Mouse (Mus musculus) limb, embryonic 14.5 days (tissue): ENCODE measurements at regions not wholly inside any gene's neighbourhood (a gene's known extent, or its start where the extent isn't known, plus 50 kb on each side); places are given as distances from the start of the nearest gene placed in this dataset.

Experiments
- ATAC-seq: fragments of 200-750 bp; cut with Nextera tagmentation; 2 replicates; pipeline ENCODE4 v1.8.0; 2017; ENCODE audit warnings: low read depth, moderate number of reproducible peaks, moderate TSS enrichment; ENCODE audit not compliant: low FRiP score
- DNase-seq: peaks from one replicate; pipeline ENCODE4 v3.0.0-alpha.2; 2015; ENCODE audit warnings: low spot score
- H3K27ac ChIP-seq: fragments of 300-500 bp; sonication (generic); replicated peaks from 2 replicates; pipeline ENCODE4 v1.5.1; 2014; ENCODE audit warnings: low read depth, mild to moderate bottlenecking, low read length, moderate library complexity, mixed read lengths
- H3K27me3 ChIP-seq: fragments of 300-500 bp; sonication (generic); 2 replicates; pipeline ENCODE4 v1.6.1; 2014; ENCODE audit warnings: low read length, mixed read lengths; ENCODE audit not compliant: control insufficient read depth, insufficient read depth
- H3K36me3 ChIP-seq: fragments of 300-500 bp; sonication (generic); 2 replicates; pipeline ENCODE4 v1.6.1; 2014; ENCODE audit warnings: mild to moderate bottlenecking, low read length, moderate library complexity, mixed read lengths; ENCODE audit not compliant: control insufficient read depth, insufficient read depth
- H3K4me1 ChIP-seq: fragments of 300-500 bp; sonication (generic); 2 replicates; pipeline ENCODE4 v1.6.1; 2014; ENCODE audit warnings: antibody characterized with exemption, low read length, mixed read lengths; ENCODE audit not compliant: control insufficient read depth, insufficient read depth
- H3K4me2 ChIP-seq: fragments of 300-500 bp; sonication (generic); replicated peaks from 2 replicates; pipeline ENCODE4 v1.6.1; 2014; ENCODE audit warnings: low read depth, mild to moderate bottlenecking, low read length, moderate library complexity; ENCODE audit not compliant: severe bottlenecking
- H3K4me3 ChIP-seq: fragments of 300-500 bp; sonication (generic); replicated peaks from 2 replicates; pipeline ENCODE4 v1.5.1; 2014; ENCODE audit warnings: low read length
- H3K9ac ChIP-seq: fragments of 300-500 bp; sonication (generic); 2 replicates; pipeline ENCODE4 v1.6.1; 2014; ENCODE audit warnings: mild to moderate bottlenecking, low read depth, low read length, moderate library complexity; ENCODE audit not compliant: severe bottlenecking
- H3K9me3 ChIP-seq: fragments of 300-500 bp; sonication (generic); 2 replicates; pipeline ENCODE4 v1.6.1; 2016; ENCODE audit warnings: low read length; ENCODE audit not compliant: control insufficient read depth
- POLR2A ChIP-seq: fragments of 200-500 bp; IDR thresholded peaks from 2 replicates; pipeline ENCODE4 v1.8.0; 2012; ENCODE audit warnings: inconsistent platforms, mild to moderate bottlenecking, moderate library complexity, borderline replicate concordance; ENCODE audit not compliant: insufficient read depth, insufficient read length; ENCODE audit errors: extremely low read depth
- WGBS: fragments of 180-500 bp; shearing (Covaris S2); extraction: QIAGEN DNeasy Blood & Tissue Kit; methylation state at CpG from one replicate; pipeline ENCODE4 v1.1.7; 2014; 5-methylcytosine and 5-hydroxymethylcytosine counted together

DNA sequence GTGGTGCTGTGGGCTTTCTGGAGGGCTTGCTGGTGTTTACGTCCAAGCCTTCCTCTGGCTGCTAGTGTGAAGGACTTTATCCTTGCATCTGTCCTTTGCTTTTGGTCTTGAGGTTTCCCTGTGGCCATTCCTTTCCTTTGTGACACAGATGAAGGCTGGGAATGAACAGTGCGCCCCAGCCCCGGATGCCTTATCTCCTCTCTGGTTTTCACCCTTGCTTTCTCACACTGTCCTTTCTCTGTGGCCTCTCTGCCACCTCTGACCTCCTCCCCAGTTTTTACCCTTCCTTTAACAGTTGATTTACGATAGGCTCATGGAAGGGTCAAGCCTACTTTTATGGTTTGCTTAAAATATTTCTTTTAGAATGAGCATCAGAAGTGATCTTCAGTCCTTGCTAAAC lies 53.2 kb downstream of the Gas1 start:
- Histone ChIP-seq H3K4me1 (peaks cover 39% of the 10 kb centered on the region), H3K9ac (no peak overlapping the region), H3K4me2 (no peak overlapping the region), H3K9me3 (peaks cover 2% of the 10 kb centered on the region; the same call in 1 of the 2 replicates), H3K36me3 (no peaks in the 10 kb centered on the region), H3K27me3 (no peaks in the 10 kb centered on the region), H3K27ac (no peak overlapping the region), H3K4me3 (no peak overlapping the region)
- 35% methylated on average over 4 of the region's 4 CpGs for WGBS
- no peak for TF ChIP-seq POLR2A
- ATAC-seq (no peak), DNase-seq (no peak)

DNA sequence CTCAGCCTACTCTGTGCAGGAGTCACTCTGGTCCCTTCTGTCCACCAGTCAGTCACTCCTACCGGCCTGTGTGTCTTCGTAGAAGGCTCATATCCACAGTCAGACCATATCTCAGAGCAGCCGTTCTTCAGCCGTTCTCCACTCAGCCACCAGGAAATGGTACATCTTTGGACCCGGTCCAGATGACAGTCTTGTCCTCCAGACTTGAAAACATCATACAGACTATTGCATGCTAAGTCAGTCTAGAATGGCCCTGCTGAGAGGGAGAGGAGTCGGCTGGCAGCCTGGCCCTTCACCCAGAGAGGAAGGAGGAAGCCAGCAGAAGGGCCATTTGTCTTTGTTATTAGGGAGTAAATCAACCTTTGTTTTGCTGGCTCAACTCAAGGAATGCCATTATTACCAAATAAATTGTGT lies 54.0 kb downstream of the Gas1 start:
- peaks cover 4% of the 10 kb centered on the region; the same call in 1 of the 2 replicates for H3K9me3 ChIP-seq
- TF ChIP-seq POLR2A = no peak
- H3K9ac ChIP-seq = no peak overlapping the region
- no peak overlapping the region for H3K27ac ChIP-seq
- H3K36me3 ChIP-seq = no peaks in the 10 kb centered on the region
- no peak overlapping the region for H3K4me3 ChIP-seq
- no peak overlapping the region for H3K4me2 ChIP-seq
- no peak for DNase-seq
- 28% methylated on average over 6 of the region's 6 CpGs for WGBS
- no peaks in the 10 kb centered on the region for H3K27me3 ChIP-seq
- ATAC-seq = no peak
- H3K4me1 ChIP-seq = peaks cover 39% of the 10 kb centered on the region

DNA sequence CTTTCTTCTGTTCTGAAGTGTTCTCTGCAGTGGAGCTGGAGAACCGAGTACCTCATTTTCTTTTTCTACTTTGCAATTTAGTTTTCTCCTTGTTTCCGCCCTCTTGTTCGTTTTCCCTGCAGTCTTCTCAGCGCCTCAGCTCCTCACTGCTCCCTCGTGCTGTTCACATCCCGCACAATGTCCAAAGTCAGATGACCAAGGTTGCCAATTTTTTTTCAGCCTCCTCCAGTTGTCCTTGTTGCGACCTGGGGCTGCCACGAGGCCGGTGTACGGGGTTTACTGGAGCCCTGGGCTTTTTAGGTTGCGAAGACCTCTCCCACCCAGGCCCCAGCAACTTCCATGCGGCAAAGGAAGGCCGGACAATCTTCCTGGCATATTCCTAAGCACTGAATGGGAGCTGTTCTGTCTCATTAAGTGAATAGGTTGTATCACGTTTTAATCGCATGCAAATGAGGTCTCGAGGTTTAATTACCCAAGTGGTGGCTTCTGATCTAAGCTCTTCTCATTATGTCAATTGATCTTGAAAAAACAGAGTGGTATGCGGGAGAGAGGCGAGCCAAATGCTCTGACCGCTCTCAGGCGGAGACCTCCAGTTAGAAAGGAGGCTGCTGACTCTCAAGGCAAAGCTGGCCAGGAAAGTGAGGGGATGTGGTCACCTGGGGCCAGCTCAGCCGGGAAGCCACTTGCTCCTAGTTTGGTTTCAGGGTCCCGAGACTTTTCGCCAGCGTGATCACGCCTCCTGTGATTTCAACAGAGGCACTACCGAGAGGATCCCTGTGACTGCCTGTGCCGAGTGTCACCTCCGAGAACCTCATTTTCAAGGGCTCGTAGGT lies 54.6 kb downstream of the Gas1 start:
- no peaks in the 10 kb centered on the region for H3K36me3 ChIP-seq
- ATAC-seq (no peak), DNase-seq (no peak)
- H3K9ac ChIP-seq = 0 out of 2 replicates have a peak overlapping the region, but pooled peaks have one; percentile 5
- H3K9me3 ChIP-seq = peaks cover 4% of the 10 kb centered on the region; the same call in 1 of the 2 replicates
- no peaks in the 10 kb centered on the region for H3K27me3 ChIP-seq
- WGBS = 38% methylated on average over 29 of the region's 29 CpGs
- H3K4me2 ChIP-seq = no peak overlapping the region
- no peak for TF ChIP-seq POLR2A
- H3K4me3 ChIP-seq = no peak overlapping the region
- H3K4me1 ChIP-seq = peaks cover 39% of the 10 kb centered on the region
- H3K27ac ChIP-seq = 0 out of 2 replicates have a peak overlapping the region, but pooled peaks have one; percentile 20

DNA sequence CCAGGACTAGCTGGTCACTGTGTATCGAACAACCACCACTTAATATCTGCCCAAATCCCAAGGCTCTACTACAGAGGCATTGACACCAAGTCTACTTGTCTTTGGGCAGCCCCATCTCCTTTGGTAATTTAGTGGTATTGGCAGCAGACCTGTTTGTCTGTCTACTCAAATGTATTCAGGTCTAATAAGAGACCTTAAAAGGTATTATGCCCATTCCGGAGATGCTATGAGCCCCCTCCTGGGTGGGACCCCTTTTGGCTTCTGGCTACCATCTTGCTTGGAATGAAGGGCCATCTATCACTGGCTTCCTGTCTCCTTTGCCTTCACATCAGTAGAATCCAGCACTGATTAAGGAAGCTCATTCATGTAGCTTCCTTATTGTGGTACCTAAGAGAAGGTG lies 65.7 kb downstream of the Gas1 start:
- H3K36me3 ChIP-seq = no peaks in the 10 kb centered on the region
- peaks cover 21% of the 10 kb centered on the region for H3K4me1 ChIP-seq
- H3K27ac ChIP-seq = peak overlapping the region; percentile 93
- ATAC-seq (no peak), DNase-seq (no peak)
- H3K27me3 ChIP-seq = no peaks in the 10 kb centered on the region
- H3K4me2 ChIP-seq = no peak overlapping the region
- no peak overlapping the region for H3K9ac ChIP-seq
- WGBS = 85% methylated on average over 2 of the region's 2 CpGs
- no peak for TF ChIP-seq POLR2A
- H3K9me3 ChIP-seq = no peaks in the 10 kb centered on the region
- no peak overlapping the region for H3K4me3 ChIP-seq

DNA sequence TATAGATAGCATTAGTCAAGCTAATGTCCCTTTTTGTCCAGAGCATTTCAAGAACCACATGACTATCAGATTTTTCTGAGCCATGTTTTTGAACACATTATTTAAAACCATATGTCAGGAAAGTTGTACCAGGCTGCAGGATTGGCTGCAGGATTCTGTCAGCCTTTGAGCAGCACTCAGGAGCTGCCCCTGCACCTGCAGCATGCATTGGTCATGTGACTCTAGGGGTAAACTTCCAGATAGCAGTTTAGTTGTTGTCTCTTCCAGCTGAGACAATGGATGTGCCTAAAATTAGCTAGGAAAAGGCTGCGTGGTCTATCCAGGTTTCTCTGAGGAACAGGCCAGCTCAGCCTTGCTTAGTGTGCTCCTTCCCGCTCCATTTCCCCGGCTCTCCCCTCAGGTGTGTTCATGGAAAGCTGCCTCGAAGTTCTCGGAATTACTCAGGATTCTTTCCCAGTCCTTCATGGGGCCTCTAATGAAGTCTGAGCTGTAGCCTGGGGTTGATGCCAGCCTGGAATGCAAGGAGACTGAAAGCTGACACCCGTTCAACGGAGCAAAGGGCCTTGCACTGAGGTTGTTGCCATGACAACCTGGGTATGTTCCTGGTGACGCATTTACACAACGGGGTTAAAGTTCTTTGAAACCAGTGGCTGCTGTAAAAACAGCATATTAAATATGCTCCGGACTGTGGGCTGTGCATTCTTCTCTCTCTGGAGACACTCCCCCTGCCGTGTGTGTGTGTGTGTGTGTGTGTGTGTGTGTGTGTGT lies 66.9 kb downstream of the Gas1 start:
- 2% methylated on average over 11 of the region's 11 CpGs for WGBS
- H3K36me3 ChIP-seq = no peaks in the 10 kb centered on the region
- peak overlapping the region; percentile 19; the same call in 1 of the 2 replicates for H3K4me2 ChIP-seq
- H3K4me3 ChIP-seq = 0 out of 2 replicates have a peak overlapping the region, but pooled peaks have one; percentile 0
- no peaks in the 10 kb centered on the region for H3K27me3 ChIP-seq
- peak overlapping the region; percentile 93 for H3K27ac ChIP-seq
- H3K9me3 ChIP-seq = no peaks in the 10 kb centered on the region
- ATAC-seq (peak; percentile 98), DNase-seq (peak; percentile 96)
- H3K9ac ChIP-seq = no peak overlapping the region
- no peak for TF ChIP-seq POLR2A
- H3K4me1 ChIP-seq = peaks cover 21% of the 10 kb centered on the region
